Mouse (Mus musculus) embryonic facial prominence, embryonic 15.5 days (tissue): ENCODE measurements at regions not wholly inside any gene's neighbourhood (a gene's known extent, or its start where the extent isn't known, plus 50 kb on each side); places are given as distances from the start of the nearest gene placed in this dataset.

Experiments used
- ATAC-seq: fragments of 200-750 bp; cut with Nextera tagmentation; 2 replicates; pipeline ENCODE4 v1.8.0; 2017; ENCODE audit warnings: low read depth, moderate TSS enrichment; ENCODE audit not compliant: insufficient number of reproducible peaks, low FRiP score, low TSS enrichment
- H3K27ac ChIP-seq: fragments of 300-500 bp; sonication (generic); replicated peaks from 2 replicates; pipeline ENCODE4 v1.5.1; 2015; ENCODE audit warnings: mild to moderate bottlenecking, inconsistent platforms
- H3K27me3 ChIP-seq: fragments of 300-500 bp; sonication (generic); 2 replicates; pipeline ENCODE4 v1.6.1; 2015; ENCODE audit warnings: inconsistent platforms
- H3K36me3 ChIP-seq: fragments of 300-500 bp; sonication (generic); 2 replicates; pipeline ENCODE4 v1.6.1; 2015; ENCODE audit warnings: mild to moderate bottlenecking, inconsistent platforms
- H3K4me1 ChIP-seq: fragments of 300-500 bp; sonication (generic); 2 replicates; pipeline ENCODE4 v1.6.1; 2015; ENCODE audit warnings: inconsistent platforms
- H3K4me2 ChIP-seq: fragments of 300-500 bp; sonication (generic); replicated peaks from 2 replicates; pipeline ENCODE4 v1.6.1; 2015; ENCODE audit warnings: mild to moderate bottlenecking, inconsistent platforms
- H3K4me3 ChIP-seq: fragments of 300-500 bp; sonication (generic); replicated peaks from 2 replicates; pipeline ENCODE4 v1.5.1; 2015; ENCODE audit warnings: mild to moderate bottlenecking, inconsistent platforms
- H3K9ac ChIP-seq: fragments of 300-500 bp; sonication (generic); 2 replicates; pipeline ENCODE4 v1.6.1; 2015; ENCODE audit warnings: inconsistent platforms
- H3K9me3 ChIP-seq: fragments of 300-500 bp; sonication (generic); replicated peaks from 2 replicates; pipeline ENCODE4 v1.6.1; 2016; ENCODE audit warnings: inconsistent platforms
- WGBS: fragments of 180-500 bp; shearing (Covaris S2); methylation state at CpG from one replicate; pipeline ENCODE4 v1.1.7; 2015; 5-methylcytosine and 5-hydroxymethylcytosine counted together

DNA sequence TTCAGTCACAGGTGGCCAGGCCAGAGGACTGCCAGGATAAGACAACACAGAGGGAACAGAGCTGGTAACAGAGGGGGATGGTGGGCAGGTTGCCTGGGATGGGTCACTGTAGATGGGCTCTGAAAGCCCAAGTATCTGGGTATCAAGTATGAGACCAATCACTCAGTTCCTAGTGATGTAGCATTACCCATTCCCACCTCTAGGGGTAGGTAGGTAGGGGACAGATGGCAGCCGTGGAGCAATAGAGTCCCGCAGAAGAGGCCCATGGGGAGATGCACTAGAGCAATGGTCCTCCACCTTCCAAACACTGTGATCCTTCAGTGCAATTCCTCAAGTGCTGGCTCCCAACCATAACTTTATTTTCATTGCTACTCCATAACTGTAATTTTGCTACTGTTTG is 60.4 kb upstream of the Dgkg start:
- H3K4me2 ChIP-seq = no peak overlapping the region
- WGBS = 57% methylated on average over 2 of the region's 2 CpGs

DNA sequence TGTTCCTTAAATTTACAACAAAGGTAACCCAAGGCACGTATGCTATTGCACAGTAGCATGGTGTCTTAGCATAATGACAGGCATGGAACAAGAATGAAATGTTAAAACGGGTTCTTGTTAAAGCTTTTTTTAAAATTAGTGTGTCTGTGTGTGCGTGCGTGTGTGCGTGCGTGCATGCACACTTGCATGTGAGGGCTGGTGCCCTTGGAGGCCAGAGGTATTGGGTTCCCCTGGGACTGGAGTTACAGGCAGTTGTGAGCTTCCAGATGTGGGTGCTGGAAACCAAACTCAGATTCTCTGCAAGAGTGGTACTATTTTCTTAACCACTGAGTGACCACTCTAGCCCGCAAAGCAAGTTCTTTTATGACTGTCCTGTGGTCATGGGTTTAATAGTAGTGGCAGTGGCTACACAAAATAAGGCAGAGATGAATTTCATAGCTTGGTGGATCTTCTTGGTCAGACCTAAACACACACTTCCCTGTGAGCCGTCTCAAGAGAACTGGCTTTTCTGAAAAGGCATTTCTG is 59.3 kb upstream of the Dgkg start:
- WGBS = 79% methylated on average over 8 of the region's 8 CpGs
- H3K4me2 ChIP-seq = no peak overlapping the region
- no peaks in the 10 kb centered on the region for H3K9me3 ChIP-seq
- H3K36me3 ChIP-seq = no peaks in the 10 kb centered on the region
- no peak overlapping the region for H3K4me3 ChIP-seq
- ATAC-seq = no peak
- H3K27me3 ChIP-seq = no peaks in the 10 kb centered on the region
- H3K27ac ChIP-seq = no peak overlapping the region
- H3K4me1 ChIP-seq = no peaks in the 10 kb centered on the region
- no peak overlapping the region for H3K9ac ChIP-seq

More for the DNA sequence above, 60.4 kb upstream of the Dgkg start:
- H3K4me3 ChIP-seq = no peak overlapping the region
- H3K27me3 ChIP-seq = no peaks in the 10 kb centered on the region
- no peak for ATAC-seq
- H3K9me3 ChIP-seq = no peaks in the 10 kb centered on the region
- no peaks in the 10 kb centered on the region for H3K36me3 ChIP-seq
- no peaks in the 10 kb centered on the region for H3K4me1 ChIP-seq
- H3K27ac ChIP-seq = no peak overlapping the region
- H3K9ac ChIP-seq = no peak overlapping the region

DNA sequence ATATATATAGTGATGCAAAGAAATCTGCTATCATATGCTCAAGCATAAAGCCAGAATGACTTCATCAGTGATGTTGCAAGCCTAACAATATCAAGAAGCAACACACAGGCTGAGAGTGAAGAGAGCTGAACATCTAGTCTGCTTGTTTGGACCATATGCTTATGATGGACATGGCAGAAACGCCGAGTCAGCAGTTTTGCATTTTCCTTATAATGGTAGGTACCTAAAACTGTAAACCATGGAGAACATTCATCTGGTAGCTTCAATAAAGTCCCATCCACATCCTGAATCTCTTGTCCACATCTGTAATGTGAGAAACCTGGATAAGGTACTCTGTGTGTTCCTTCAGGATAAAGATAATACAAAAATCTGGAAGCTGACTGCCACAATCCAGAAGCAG is 57.3 kb upstream of the Dgkg start:
- 85% methylated on average over 2 of the region's 2 CpGs for WGBS
- no peaks in the 10 kb centered on the region for H3K36me3 ChIP-seq
- H3K4me1 ChIP-seq = no peaks in the 10 kb centered on the region
- no peak overlapping the region for H3K4me3 ChIP-seq
- ATAC-seq = no peak
- H3K4me2 ChIP-seq = no peak overlapping the region
- H3K27me3 ChIP-seq = no peaks in the 10 kb centered on the region
- H3K9ac ChIP-seq = no peak overlapping the region
- no peak overlapping the region for H3K27ac ChIP-seq
- H3K9me3 ChIP-seq = no peaks in the 10 kb centered on the region

DNA sequence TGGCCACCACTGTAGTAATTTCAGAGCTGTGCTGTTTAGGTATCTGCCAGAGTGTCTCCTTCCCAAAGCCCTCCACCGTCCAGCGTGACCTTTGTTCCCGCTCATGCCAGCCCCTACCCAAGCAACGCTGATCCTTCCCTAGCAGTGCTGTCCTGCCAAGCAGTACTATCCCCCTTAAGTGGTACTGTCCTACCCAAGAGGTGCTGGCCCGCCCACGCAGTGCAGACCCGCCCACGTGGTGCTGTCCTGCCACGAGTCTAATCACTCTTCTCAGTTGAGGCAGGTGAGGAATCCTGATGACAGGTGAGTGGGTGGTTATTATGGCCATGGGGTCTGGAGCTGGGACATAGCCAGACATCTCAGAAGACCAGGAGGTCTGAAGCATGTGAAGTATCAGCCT is 51.7 kb upstream of the Dgkg start:
- no peaks in the 10 kb centered on the region for H3K27me3 ChIP-seq
- H3K4me2 ChIP-seq = no peak overlapping the region
- H3K9me3 ChIP-seq = no peaks in the 10 kb centered on the region
- no peak for ATAC-seq
- no peak overlapping the region for H3K27ac ChIP-seq
- no peak overlapping the region for H3K9ac ChIP-seq
- no peak overlapping the region for H3K4me3 ChIP-seq
- H3K36me3 ChIP-seq = no peaks in the 10 kb centered on the region
- WGBS = 60% methylated on average over 9 of the region's 9 CpGs
- no peaks in the 10 kb centered on the region for H3K4me1 ChIP-seq
